Mouse (Mus musculus): ENCODE results near the gene P2rx1. TPM values are rescaled to one million over a fixed set of nuclear protein-coding genes. Genes with fewer than 3 reads are reported as not detected.

Gene P2rx1
- total RNA-seq (2023): 1.3 TPM

DNA sequence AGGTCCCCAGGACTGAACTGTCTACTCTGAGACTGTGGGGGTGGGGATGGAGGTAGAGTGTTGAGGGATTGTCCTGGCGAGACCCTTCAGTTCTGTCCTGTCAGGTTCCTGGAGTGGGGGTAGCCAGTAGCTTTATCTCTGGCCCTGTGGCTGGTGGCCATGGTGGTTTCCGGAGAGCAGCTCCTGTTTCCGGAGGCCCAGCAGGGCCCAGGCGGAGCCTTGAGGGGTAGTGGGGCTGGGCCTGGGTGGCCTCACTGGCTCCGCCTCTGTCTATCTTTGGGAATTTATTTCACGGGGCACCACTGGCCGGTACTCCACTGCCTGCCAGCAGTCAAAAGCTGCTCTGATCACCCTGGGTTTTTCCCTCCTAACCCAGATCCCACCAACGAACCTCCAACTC lies at the start of gene P2rx1:
TSS of gene P2rx1 (plus strand) at position 333 of the 400 bp plus-strand sequence.

DNA sequence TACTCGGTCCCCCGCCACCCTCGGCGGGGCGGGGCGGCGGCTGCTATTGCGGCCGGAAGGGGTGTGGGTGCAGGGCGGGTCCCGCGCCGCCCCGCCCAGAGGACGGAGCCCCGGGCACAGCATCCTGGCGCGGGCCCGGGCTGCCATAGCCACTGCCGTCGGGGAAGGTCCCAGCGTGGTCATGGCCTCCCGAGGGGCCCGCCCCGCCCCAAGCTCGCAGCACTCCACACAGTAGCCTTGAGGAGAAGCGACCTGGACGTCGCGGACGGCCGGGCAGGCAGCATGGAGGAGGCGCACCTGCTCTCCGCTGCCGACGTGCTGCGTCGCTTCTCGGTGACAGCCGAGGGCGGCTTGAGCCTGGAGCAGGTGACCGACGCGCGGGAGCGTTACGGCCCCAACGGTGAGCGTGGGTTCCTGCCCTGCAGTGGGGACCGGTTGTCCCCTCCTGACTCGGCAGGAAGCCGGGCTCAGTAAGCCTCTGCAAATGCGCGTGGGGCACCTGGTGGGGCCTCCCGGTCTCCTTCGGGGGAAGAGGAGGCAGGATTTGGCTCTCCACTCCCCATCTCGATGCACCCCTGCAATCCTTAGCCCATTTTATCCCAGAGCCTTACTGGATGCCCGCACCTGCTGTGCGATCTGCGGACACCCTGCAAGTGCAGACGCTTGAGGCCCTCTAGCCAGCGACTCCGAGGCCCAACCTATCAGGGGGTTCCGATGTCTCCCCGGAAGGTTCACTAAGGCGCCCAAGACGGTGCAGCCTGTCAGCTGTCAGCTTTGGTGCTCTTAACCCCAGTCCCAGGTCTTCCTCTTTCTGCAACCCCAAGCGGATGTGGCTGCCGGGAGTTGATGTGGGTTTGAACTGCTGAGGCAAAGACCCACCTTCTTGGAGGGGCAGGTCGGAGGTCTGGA lies 37.6 kb upstream of the P2rx1 start, which contains the start of gene Atp2a3:
TSS of gene Atp2a3 (plus strand) at position 98 of the 909 bp plus-strand sequence.

DNA sequence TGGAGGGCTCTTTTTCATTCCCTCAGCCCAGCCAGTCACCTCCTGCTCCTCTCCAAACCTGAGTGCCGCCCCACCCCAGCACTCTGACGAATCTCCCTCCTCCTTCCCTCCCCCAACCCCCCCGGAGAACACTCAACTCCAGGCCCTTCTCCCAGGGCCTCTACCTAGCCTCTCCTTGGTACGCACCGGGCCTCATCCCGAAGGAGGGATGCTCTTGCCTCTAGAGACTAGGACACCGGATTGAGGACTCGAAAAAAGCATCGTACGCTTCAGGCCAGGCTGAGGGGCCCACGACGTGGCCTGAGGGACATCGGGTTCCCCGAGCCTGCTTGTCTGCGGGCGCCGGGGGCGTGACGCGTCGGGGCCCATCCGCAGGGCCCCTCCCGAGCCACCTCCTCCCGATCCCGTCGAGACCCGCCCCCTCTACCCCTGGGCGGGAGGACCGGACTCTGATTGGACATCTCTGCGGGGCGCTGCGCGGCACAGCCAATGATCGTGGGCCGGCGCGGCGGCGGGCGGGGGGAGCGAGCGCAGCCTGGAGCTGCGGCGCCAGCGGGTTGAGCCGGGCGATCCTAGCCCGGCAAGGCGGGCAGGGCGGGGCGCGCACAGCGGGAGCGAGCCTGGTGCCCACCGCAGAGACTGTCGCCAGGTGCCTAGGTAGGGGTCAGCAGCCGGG lies 19.7 kb downstream of the P2rx1 start, which contains the start of gene Camkk1:
TSS of gene Camkk1 (plus strand) at position 538 of the 676 bp plus-strand sequence.

DNA sequence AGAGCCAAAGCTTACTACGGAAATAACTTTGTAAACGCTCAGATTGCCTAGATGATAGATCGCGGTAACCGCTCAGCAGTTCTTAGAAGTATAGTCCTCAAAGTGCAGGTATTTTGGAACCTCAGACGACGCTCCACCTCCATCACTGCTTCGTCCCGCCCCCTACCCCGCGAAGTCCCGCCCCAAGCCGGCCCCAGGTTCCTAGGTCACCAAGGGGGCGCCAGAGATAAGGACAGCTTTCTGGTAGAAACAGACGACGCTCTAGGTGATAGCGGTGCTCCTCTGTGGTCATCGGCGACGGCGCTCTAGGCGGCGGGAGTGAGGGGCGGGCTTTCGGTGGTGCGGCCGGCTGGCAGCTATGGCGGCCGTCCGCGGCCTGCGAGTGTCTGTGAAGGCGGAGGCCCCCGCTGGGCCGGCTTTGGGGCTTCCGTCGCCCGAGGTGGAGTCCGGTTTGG lies 48.7 kb downstream of the P2rx1 start, which contains the start of gene Ncbp3:
TSS of gene Ncbp3 (plus strand) at position 242 of the 455 bp plus-strand sequence.

Other genes starting within 250 kb of the P2rx1 start
- 3.7 TPM for gene Cyb5d2, start 203.0 kb upstream of the P2rx1 start, total RNA-seq (2023)
- gene Zzef1, start 202.9 kb upstream of the P2rx1 start, total RNA-seq (2023): 87.4 TPM
- 241 TPM for gene Atp2a3, start 37.9 kb upstream of the P2rx1 start, total RNA-seq (2023)
- 5.8 TPM for gene Camkk1, start 19.9 kb downstream of the P2rx1 start, total RNA-seq (2023)
- 16.4 TPM for gene Ncbp3, start 48.7 kb downstream of the P2rx1 start, total RNA-seq (2023)
- 83.8 TPM for gene Itgae, start 91.5 kb downstream of the P2rx1 start, total RNA-seq (2023)
- 1.1 TPM for gene Haspin, start 139.2 kb downstream of the P2rx1 start, total RNA-seq (2023)
- gene P2rx5, start 161.3 kb downstream of the P2rx1 start, total RNA-seq (2023): 0.34 TPM
- 46.6 TPM for gene Emc6, start 177.9 kb downstream of the P2rx1 start, total RNA-seq (2023)
- 14.5 TPM for gene Tax1bp3, start 178.0 kb downstream of the P2rx1 start, total RNA-seq (2023)
- gene Ctns, start 199.9 kb downstream of the P2rx1 start, total RNA-seq (2023): 21.4 TPM
- gene Shpk, start 200.4 kb downstream of the P2rx1 start, total RNA-seq (2023): 5.4 TPM
- gene Trpv1, start 235.2 kb downstream of the P2rx1 start, total RNA-seq (2023): not detected

Data from CD8-positive naive resting alpha-beta T cell, adult 57 days (primary cell).